Mouse (Mus musculus): ENCODE data around the gene Acbd3. TPM values are rescaled to one million over a fixed set of nuclear protein-coding genes. Genes with fewer than 3 reads are reported as not detected.

The Acbd3 gene
- polyA plus RNA-seq, 1 experiment from 2014 or later = 22.8 TPM

- WGBS = 90% methylated on average over 8 of the region's 8 CpGs
- Histone ChIP-seq H3K4me2 (ENCODE audit: low read depth, low read length, severe bottlenecking) (no peak overlapping the region), H3K9me3 (ENCODE audit: control insufficient read depth, low read length) (no peaks in the 10 kb centered on the region), H3K9ac (ENCODE audit: low read length) (no peak overlapping the region), H3K4me3 (ENCODE audit: low read depth, low read length) (no peak overlapping the region), H3K4me1 (replicated peaks; ENCODE audit: control insufficient read depth, insufficient read depth, low read length) (no peaks in the 10 kb centered on the region), H3K27ac (ENCODE audit: low read depth, low read length) (no peak overlapping the region), H3K27me3 (ENCODE audit: control insufficient read depth, insufficient read depth, low read length) (no peaks in the 10 kb centered on the region), H3K36me3 (ENCODE audit: control insufficient read depth, insufficient read depth, low read length) (peaks cover 2% of the 10 kb centered on the region; the same call in 1 of the 2 replicates)
- ATAC-seq (replicated peaks; ENCODE audit: low FRiP score) = no peak
- DNase-seq (ENCODE audit: low spot score) = no peak
These were observed 28.5 kb downstream of the Acbd3 start for GRCm38 (mm10) chr1:180754376-180754775.

- ATAC-seq (replicated peaks; ENCODE audit: low FRiP score) (no peak), DNase-seq (ENCODE audit: low spot score) (no peak)
- H3K9ac ChIP-seq (ENCODE audit: low read length) = no peak overlapping the region
- no peaks in the 10 kb centered on the region for H3K27me3 ChIP-seq (ENCODE audit: control insufficient read depth, insufficient read depth, low read length)
- H3K27ac ChIP-seq (ENCODE audit: low read depth, low read length) = no peak overlapping the region
- no peaks in the 10 kb centered on the region for H3K9me3 ChIP-seq (ENCODE audit: control insufficient read depth, low read length)
- 88% methylated on average over 2 of the region's 2 CpGs for WGBS
- peaks cover 2% of the 10 kb centered on the region; the same call in 1 of the 2 replicates for H3K36me3 ChIP-seq (ENCODE audit: control insufficient read depth, insufficient read depth, low read length)
- no peak overlapping the region for H3K4me2 ChIP-seq (ENCODE audit: low read depth, low read length, severe bottlenecking)
- no peaks in the 10 kb centered on the region for H3K4me1 ChIP-seq (replicated peaks; ENCODE audit: control insufficient read depth, insufficient read depth, low read length)
- H3K4me3 ChIP-seq (ENCODE audit: low read depth, low read length) = no peak overlapping the region
These were observed 30.9 kb downstream of the Acbd3 start for GRCm38 (mm10) chr1:180756711-180757110.

GRCm38 (mm10) chr1:180757252-180757955 is 31.6 kb downstream of the Acbd3 start:
- no peak overlapping the region for H3K4me2 ChIP-seq (ENCODE audit: low read depth, low read length, severe bottlenecking)
- no peaks in the 10 kb centered on the region for H3K9me3 ChIP-seq (ENCODE audit: control insufficient read depth, low read length)
- no peaks in the 10 kb centered on the region for H3K4me1 ChIP-seq (replicated peaks; ENCODE audit: control insufficient read depth, insufficient read depth, low read length)
- H3K27me3 ChIP-seq (ENCODE audit: control insufficient read depth, insufficient read depth, low read length) = no peaks in the 10 kb centered on the region
- no peak overlapping the region for H3K27ac ChIP-seq (ENCODE audit: low read depth, low read length)
- 85% methylated on average over 3 of the region's 3 CpGs for WGBS
- no peak for ATAC-seq (replicated peaks; ENCODE audit: low FRiP score)
- no peak overlapping the region for H3K9ac ChIP-seq (ENCODE audit: low read length)
- H3K36me3 ChIP-seq (ENCODE audit: control insufficient read depth, insufficient read depth, low read length) = peaks cover 2% of the 10 kb centered on the region; the same call in 1 of the 2 replicates
- no peak overlapping the region for H3K4me3 ChIP-seq (ENCODE audit: low read depth, low read length)
- no peak for DNase-seq (ENCODE audit: low spot score)

DNA sequence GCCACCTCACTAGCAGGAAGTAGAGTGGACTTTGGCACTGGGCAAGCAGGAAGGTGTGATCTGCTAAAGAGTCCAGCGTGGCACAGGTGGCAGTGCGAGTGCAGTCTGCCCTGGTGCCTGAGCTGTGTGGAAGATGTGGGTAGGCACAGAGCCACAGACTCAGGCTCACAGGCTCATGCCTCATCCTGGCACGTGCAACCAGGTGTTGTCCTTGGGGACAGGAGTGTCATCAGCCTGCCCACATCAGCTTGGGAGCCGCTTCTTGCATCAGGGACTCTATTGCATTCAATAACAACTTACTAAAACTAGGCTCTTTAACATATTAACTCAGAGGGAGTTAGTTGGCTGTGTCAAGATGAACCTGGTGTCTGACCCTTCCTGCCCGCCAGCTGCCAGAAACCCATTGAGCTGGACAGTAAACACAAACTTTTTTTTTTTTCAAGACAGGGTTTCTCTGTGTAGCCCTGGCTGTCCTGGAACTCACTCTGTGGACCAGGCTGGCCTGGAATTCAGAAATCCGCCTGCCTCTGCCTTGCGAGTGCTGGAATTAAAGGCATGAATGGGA is 32.2 kb downstream of the Acbd3 start:
- no peak for ATAC-seq (replicated peaks; ENCODE audit: low FRiP score)
- 92% methylated on average over 7 of the region's 7 CpGs for WGBS

DNA sequence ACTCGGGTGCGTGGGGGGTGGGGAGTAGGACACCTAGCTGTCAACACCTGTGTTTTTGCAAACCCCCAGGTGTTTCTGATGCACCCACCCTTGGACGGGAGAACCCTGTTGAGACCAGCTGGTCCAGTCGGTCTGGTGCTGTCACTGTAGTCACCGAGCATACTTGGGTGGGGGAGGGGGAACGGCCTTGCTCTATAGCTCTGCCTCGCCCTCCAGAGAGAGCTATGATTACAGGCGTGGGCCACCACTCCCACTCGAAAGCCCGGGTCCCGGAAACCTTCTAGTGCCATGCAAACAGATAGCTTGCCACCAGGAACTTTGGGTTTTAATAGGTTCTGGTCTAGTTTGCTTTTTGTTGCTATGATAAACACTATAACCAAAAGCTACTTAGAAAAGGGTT is 36.3 kb downstream of the Acbd3 start:
- Histone ChIP-seq H3K9ac (ENCODE audit: low read length) (no peak overlapping the region), H3K4me3 (ENCODE audit: low read depth, low read length) (no peak overlapping the region), H3K4me2 (ENCODE audit: low read depth, low read length, severe bottlenecking) (no peak overlapping the region), H3K9me3 (ENCODE audit: control insufficient read depth, low read length) (no peaks in the 10 kb centered on the region), H3K27me3 (ENCODE audit: control insufficient read depth, insufficient read depth, low read length) (0 out of 2 replicates have a peak, but pooled peaks cover 3% of the 10 kb centered on the region), H3K4me1 (replicated peaks; ENCODE audit: control insufficient read depth, insufficient read depth, low read length) (peaks cover 4% of the 10 kb centered on the region), H3K36me3 (ENCODE audit: control insufficient read depth, insufficient read depth, low read length) (no peaks in the 10 kb centered on the region), H3K27ac (ENCODE audit: low read depth, low read length) (no peak overlapping the region)
- no peak for ATAC-seq (replicated peaks; ENCODE audit: low FRiP score)
- no peak for DNase-seq (ENCODE audit: low spot score)
- 89% methylated on average over 11 of the region's 11 CpGs for WGBS

More for the DNA sequence above, 32.2 kb downstream of the Acbd3 start:
- H3K27ac ChIP-seq (ENCODE audit: low read depth, low read length) = no peak overlapping the region
- H3K9me3 ChIP-seq (ENCODE audit: control insufficient read depth, low read length) = no peaks in the 10 kb centered on the region
- H3K27me3 ChIP-seq (ENCODE audit: control insufficient read depth, insufficient read depth, low read length) = 0 out of 2 replicates have a peak, but pooled peaks cover 3% of the 10 kb centered on the region
- no peaks in the 10 kb centered on the region; the same call in 1 of the 2 replicates for H3K4me1 ChIP-seq (replicated peaks; ENCODE audit: control insufficient read depth, insufficient read depth, low read length)
- no peak overlapping the region for H3K4me3 ChIP-seq (ENCODE audit: low read depth, low read length)
- H3K9ac ChIP-seq (ENCODE audit: low read length) = no peak overlapping the region
- no peak for DNase-seq (ENCODE audit: low spot score)
- H3K4me2 ChIP-seq (ENCODE audit: low read depth, low read length, severe bottlenecking) = no peak overlapping the region
- H3K36me3 ChIP-seq (ENCODE audit: control insufficient read depth, insufficient read depth, low read length) = peaks cover 2% of the 10 kb centered on the region; the same call in 1 of the 2 replicates

DNA sequence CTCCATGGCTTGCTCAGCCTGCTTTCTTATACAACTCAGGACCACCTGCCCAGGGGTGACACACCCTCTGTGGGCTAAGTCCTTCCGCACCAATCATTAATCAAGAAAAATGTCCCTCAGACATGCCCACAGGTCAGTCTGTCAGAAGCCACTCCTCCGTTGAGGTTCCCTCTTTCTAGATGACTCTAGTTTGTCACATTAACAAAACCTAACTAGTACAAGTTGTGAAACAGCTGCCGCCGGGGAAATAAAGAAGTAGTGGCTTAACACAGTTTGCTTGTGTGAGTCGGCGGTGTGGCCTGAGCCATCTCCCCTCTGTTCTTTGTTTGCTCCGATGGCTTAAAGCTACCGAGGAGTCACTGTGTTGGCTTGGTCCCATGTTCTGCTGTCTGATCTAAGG is 36.8 kb downstream of the Acbd3 start:
- H3K4me2 ChIP-seq (ENCODE audit: low read depth, low read length, severe bottlenecking) = no peak overlapping the region

GRCm38 (mm10) chr1:180763307-180763706 is 37.5 kb downstream of the Acbd3 start:
- Histone ChIP-seq H3K27me3 (ENCODE audit: control insufficient read depth, insufficient read depth, low read length) (0 out of 2 replicates have a peak, but pooled peaks cover 3% of the 10 kb centered on the region), H3K27ac (ENCODE audit: low read depth, low read length) (no peak overlapping the region), H3K4me1 (replicated peaks; ENCODE audit: control insufficient read depth, insufficient read depth, low read length) (peaks cover 4% of the 10 kb centered on the region), H3K4me3 (ENCODE audit: low read depth, low read length) (peak overlapping the region; percentile 27), H3K9ac (ENCODE audit: low read length) (peak overlapping the region; percentile 52), H3K4me2 (ENCODE audit: low read depth, low read length, severe bottlenecking) (peak overlapping the region; percentile 55), H3K9me3 (ENCODE audit: control insufficient read depth, low read length) (no peaks in the 10 kb centered on the region), H3K36me3 (ENCODE audit: control insufficient read depth, insufficient read depth, low read length) (no peaks in the 10 kb centered on the region)
- WGBS = 16% methylated on average over 14 of the region's 14 CpGs
- DNase-seq (ENCODE audit: low spot score) = peak; percentile 63
- no peak; the same call in 1 of the 2 replicates for ATAC-seq (replicated peaks; ENCODE audit: low FRiP score)

More for the DNA sequence above, 36.8 kb downstream of the Acbd3 start:
- Histone ChIP-seq H3K36me3 (ENCODE audit: control insufficient read depth, insufficient read depth, low read length) (no peaks in the 10 kb centered on the region), H3K27ac (ENCODE audit: low read depth, low read length) (no peak overlapping the region), H3K4me1 (replicated peaks; ENCODE audit: control insufficient read depth, insufficient read depth, low read length) (peaks cover 4% of the 10 kb centered on the region), H3K9ac (ENCODE audit: low read length) (no peak overlapping the region), H3K27me3 (ENCODE audit: control insufficient read depth, insufficient read depth, low read length) (0 out of 2 replicates have a peak, but pooled peaks cover 3% of the 10 kb centered on the region), H3K4me3 (ENCODE audit: low read depth, low read length) (no peak overlapping the region), H3K9me3 (ENCODE audit: control insufficient read depth, low read length) (no peaks in the 10 kb centered on the region)
- 86% methylated on average over 8 of the region's 8 CpGs for WGBS
- DNase-seq (ENCODE audit: low spot score) = no peak
- no peak for ATAC-seq (replicated peaks; ENCODE audit: low FRiP score)

GRCm38 (mm10) chr1:180763828-180764227 is 38.0 kb downstream of the Acbd3 start:
- no peak overlapping the region for H3K27ac ChIP-seq (ENCODE audit: low read depth, low read length)
- H3K9me3 ChIP-seq (ENCODE audit: control insufficient read depth, low read length) = no peaks in the 10 kb centered on the region
- 0 out of 2 replicates have a peak, but pooled peaks cover 3% of the 10 kb centered on the region for H3K27me3 ChIP-seq (ENCODE audit: control insufficient read depth, insufficient read depth, low read length)
- peaks cover 4% of the 10 kb centered on the region for H3K4me1 ChIP-seq (replicated peaks; ENCODE audit: control insufficient read depth, insufficient read depth, low read length)
- ATAC-seq (replicated peaks; ENCODE audit: low FRiP score) = peak; percentile 81
- DNase-seq (ENCODE audit: low spot score) = peak; percentile 89
- under 1% methylated on average over 11 of the region's 11 CpGs for WGBS
- H3K9ac ChIP-seq (ENCODE audit: low read length) = peak overlapping the region; percentile 52
- H3K4me3 ChIP-seq (ENCODE audit: low read depth, low read length) = peak overlapping the region; percentile 27
- peak overlapping the region; percentile 55 for H3K4me2 ChIP-seq (ENCODE audit: low read depth, low read length, severe bottlenecking)
- no peaks in the 10 kb centered on the region for H3K36me3 ChIP-seq (ENCODE audit: control insufficient read depth, insufficient read depth, low read length)
